Mouse (Mus musculus) embryonic facial prominence, embryonic 11.5 days (tissue): ENCODE data around the gene Gm28305. TPM values are rescaled to one million over a fixed set of nuclear protein-coding genes. Genes with fewer than 3 reads are reported as not detected.

Experiments
- ATAC-seq: fragments of 200-750 bp; cut with Nextera tagmentation; replicated peaks from 2 replicates; pipeline ENCODE4 v1.8.0; 2017; ENCODE audit warnings: low read depth; ENCODE audit not compliant: insufficient number of reproducible peaks, low FRiP score, low TSS enrichment
- DNase-seq: peaks from one replicate; pipeline ENCODE4 v3.0.0-alpha.2; 2015; ENCODE audit warnings: low spot score
- H3K27ac ChIP-seq: fragments of 300-500 bp; sonication (generic); replicated peaks from 2 replicates; pipeline ENCODE4 v1.5.1; 2014; ENCODE audit warnings: mild to moderate bottlenecking, low read depth, low read length, control low read depth
- H3K27me3 ChIP-seq: fragments of 300-500 bp; sonication (generic); 2 replicates; pipeline ENCODE4 v1.6.1; 2014; ENCODE audit warnings: mild to moderate bottlenecking, low read length, moderate library complexity, mixed read lengths; ENCODE audit not compliant: control insufficient read depth, insufficient read depth
- H3K36me3 ChIP-seq: fragments of 300-500 bp; sonication (generic); replicated peaks from 2 replicates; pipeline ENCODE4 v1.6.1; 2014; ENCODE audit warnings: low read depth, mild to moderate bottlenecking, low read length, moderate library complexity, mixed read lengths; ENCODE audit not compliant: control insufficient read depth, insufficient read depth
- H3K4me1 ChIP-seq: fragments of 300-500 bp; sonication (generic); 2 replicates; pipeline ENCODE4 v1.6.1; 2014; ENCODE audit warnings: low read length, mixed read lengths; ENCODE audit not compliant: control insufficient read depth, insufficient read depth
- H3K4me2 ChIP-seq: fragments of 300-500 bp; sonication (generic); 2 replicates; pipeline ENCODE4 v1.6.1; 2014; ENCODE audit warnings: low read depth, mild to moderate bottlenecking, control low read depth, low read length, moderate library complexity
- H3K4me3 ChIP-seq: fragments of 300-500 bp; sonication (generic); 2 replicates; pipeline ENCODE4 v1.5.1; 2014; ENCODE audit warnings: low read depth, low read length, control low read depth
- H3K9ac ChIP-seq: fragments of 300-500 bp; sonication (generic); replicated peaks from 2 replicates; pipeline ENCODE4 v1.6.1; 2014; ENCODE audit warnings: mild to moderate bottlenecking, control low read depth, low read length
- H3K9me3 ChIP-seq: fragments of 300-500 bp; sonication (generic); replicated peaks from 2 replicates; pipeline ENCODE4 v1.6.1; 2016; ENCODE audit warnings: mild to moderate bottlenecking, low read length, inconsistent platforms, mixed read lengths; ENCODE audit not compliant: control insufficient read depth
- whole genome bisulfite sequencing: fragments of 180-500 bp; shearing (Covaris S2); extraction: QIAGEN DNeasy Blood & Tissue Kit; methylation state at CpG from one replicate; pipeline ENCODE4 v1.1.7; 2014; 5-methylcytosine and 5-hydroxymethylcytosine counted together
- polyA plus RNA-seq: library from polyadenylated mRNA; unstranded; fragments of >200 nt; fragmentation: Nextera tagmentation; extraction: Ambion mirVana; gene quantifications from 2 replicates; pipeline ENCODE4 v1.2.1, GENCODE M21; 2014

Gm28305 gene
- polyA plus RNA-seq, 1 experiment from 2014 or later: not detected

DNA sequence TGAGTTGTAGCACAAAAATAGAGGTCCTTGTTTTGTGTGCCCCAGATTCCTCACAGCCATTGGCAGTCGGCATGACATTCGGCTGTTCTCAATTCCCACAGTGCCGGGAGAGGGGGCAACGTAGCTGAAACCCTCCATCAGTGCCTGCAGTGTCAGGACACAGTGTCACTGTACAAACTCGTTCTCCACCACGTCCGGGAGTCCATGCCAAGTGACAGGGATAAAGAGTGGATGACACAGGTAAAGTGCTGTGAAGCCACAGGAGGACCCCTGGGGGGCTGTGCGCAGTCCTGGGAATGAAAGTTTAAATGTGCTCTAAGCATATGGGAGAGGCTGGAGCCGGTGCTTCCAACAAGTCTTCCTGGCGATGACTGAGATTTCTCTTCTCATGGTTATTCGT, 10.6 kb upstream of the Gm28305 start:
- Histone ChIP-seq H3K27me3 (no peaks in the 10 kb centered on the region), H3K4me2 (no peak overlapping the region), H3K9me3 (no peaks in the 10 kb centered on the region), H3K27ac (no peak overlapping the region), H3K4me3 (no peak overlapping the region), H3K9ac (no peak overlapping the region), H3K4me1 (no peaks in the 10 kb centered on the region), H3K36me3 (no peaks in the 10 kb centered on the region; the same call in 1 of the 2 replicates)
- WGBS: 90% methylated on average over 11 of the region's 11 CpGs
- ATAC-seq (no peak), DNase-seq (no peak)

- Histone ChIP-seq H3K9ac (no peak overlapping the region), H3K27me3 (no peaks in the 10 kb centered on the region), H3K4me1 (no peaks in the 10 kb centered on the region), H3K4me3 (no peak overlapping the region), H3K36me3 (no peaks in the 10 kb centered on the region; the same call in none of the 2 replicates), H3K4me2 (no peak overlapping the region), H3K9me3 (no peaks in the 10 kb centered on the region), H3K27ac (no peak overlapping the region)
- DNase-seq (no peak), ATAC-seq (no peak)
- 82% methylated on average over 8 of the region's 8 CpGs for WGBS
These were observed 6.2 kb upstream of the Gm28305 start for GRCm38 (mm10) chr9:104034231-104034630.

DNA sequence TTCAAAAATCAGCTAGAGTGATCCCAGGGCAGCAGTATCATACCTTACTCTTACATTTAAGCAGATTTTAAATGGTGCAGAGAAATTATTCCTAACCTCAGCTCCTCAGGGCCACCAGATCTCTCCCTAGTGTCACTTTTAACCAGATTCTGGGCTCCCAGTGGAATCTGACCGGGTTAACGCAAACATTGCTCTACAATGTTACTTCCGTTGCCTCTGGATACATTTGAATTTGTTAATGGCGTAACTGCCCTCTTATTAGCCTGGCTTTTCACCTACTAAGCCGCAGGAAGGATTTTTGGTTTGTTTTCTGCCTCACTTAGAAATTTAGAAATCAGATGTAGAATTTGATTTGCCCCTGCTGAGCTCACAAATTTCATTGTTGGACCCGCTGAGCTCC, 5.7 kb upstream of the Gm28305 start:
- Histone ChIP-seq H3K9me3 (no peaks in the 10 kb centered on the region), H3K4me2 (no peak overlapping the region), H3K4me3 (no peak overlapping the region), H3K27me3 (no peaks in the 10 kb centered on the region), H3K9ac (no peak overlapping the region), H3K27ac (no peak overlapping the region), H3K4me1 (no peaks in the 10 kb centered on the region), H3K36me3 (no peaks in the 10 kb centered on the region; the same call in none of the 2 replicates)
- no peak for ATAC-seq
- 73% methylated on average over 6 of the region's 6 CpGs for WGBS
- DNase-seq: no peak

- no peak overlapping the region for H3K9ac ChIP-seq
- H3K27ac ChIP-seq: no peak overlapping the region
- DNase-seq: peak; percentile 84
- no peaks in the 10 kb centered on the region; the same call in none of the 2 replicates for H3K36me3 ChIP-seq
- no peak overlapping the region for H3K4me3 ChIP-seq
- H3K9me3 ChIP-seq: no peaks in the 10 kb centered on the region
- 47% methylated on average over 24 of the region's 24 CpGs for WGBS
- no peak overlapping the region for H3K4me2 ChIP-seq
- 0 out of 2 replicates have a peak, but pooled peaks have one; percentile 44 for ATAC-seq
- H3K4me1 ChIP-seq: no peaks in the 10 kb centered on the region
- no peaks in the 10 kb centered on the region for H3K27me3 ChIP-seq
These were observed 5.0 kb upstream of the Gm28305 start for GRCm38 (mm10) chr9:104035261-104036015.

DNA sequence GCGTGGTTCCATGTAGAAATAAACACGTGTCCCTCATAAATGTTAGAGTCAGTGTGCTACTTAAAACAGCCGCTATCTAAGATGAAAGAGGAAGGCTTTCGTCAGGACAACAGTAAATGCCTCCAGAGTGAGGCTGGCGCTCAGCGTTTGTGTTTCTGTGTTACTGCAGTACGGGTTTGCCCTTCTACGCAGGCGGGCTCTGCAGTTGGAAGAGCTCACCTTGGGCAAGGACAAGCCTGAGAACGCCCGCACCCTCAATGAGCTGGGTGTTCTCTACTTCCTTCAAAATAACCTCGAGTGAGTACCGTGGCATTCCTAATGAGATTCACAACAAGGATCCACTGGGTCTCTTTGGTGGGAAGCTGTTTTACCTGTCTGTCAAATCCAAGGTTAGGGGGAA, 2.2 kb upstream of the Gm28305 start:
- ATAC-seq (no peak), DNase-seq (no peak)
- no peaks in the 10 kb centered on the region; the same call in none of the 2 replicates for H3K36me3 ChIP-seq
- no peak overlapping the region for H3K9ac ChIP-seq
- no peak overlapping the region for H3K4me3 ChIP-seq
- no peaks in the 10 kb centered on the region for H3K9me3 ChIP-seq
- no peak overlapping the region for H3K4me2 ChIP-seq
- 90% methylated on average over 13 of the region's 13 CpGs for WGBS
- H3K4me1 ChIP-seq: no peaks in the 10 kb centered on the region
- H3K27me3 ChIP-seq: no peaks in the 10 kb centered on the region
- no peak overlapping the region for H3K27ac ChIP-seq

- Histone ChIP-seq H3K27ac (no peak overlapping the region), H3K27me3 (no peaks in the 10 kb centered on the region), H3K9me3 (no peaks in the 10 kb centered on the region), H3K4me3 (no peak overlapping the region), H3K4me1 (no peaks in the 10 kb centered on the region), H3K36me3 (no peaks in the 10 kb centered on the region; the same call in none of the 2 replicates), H3K9ac (no peak overlapping the region), H3K4me2 (no peak overlapping the region)
- DNase-seq (no peak), ATAC-seq (no peak)
- WGBS: 88% methylated on average over 21 of the region's 21 CpGs
These were observed 1.3 kb upstream of the Gm28305 start for GRCm38 (mm10) chr9:104039031-104039695.

- H3K4me3 ChIP-seq: no peak overlapping the region
- DNase-seq (no peak), ATAC-seq (no peak)
- H3K9ac ChIP-seq: no peak overlapping the region
- H3K4me2 ChIP-seq: no peak overlapping the region
- H3K36me3 ChIP-seq: no peaks in the 10 kb centered on the region; the same call in 1 of the 2 replicates
- H3K27me3 ChIP-seq: no peaks in the 10 kb centered on the region
- no peaks in the 10 kb centered on the region for H3K4me1 ChIP-seq
- H3K27ac ChIP-seq: no peak overlapping the region
- no peaks in the 10 kb centered on the region for H3K9me3 ChIP-seq
- 87% methylated on average over 4 of the region's 4 CpGs for WGBS
These were observed 720 bp upstream of the Gm28305 start for GRCm38 (mm10) chr9:104039742-104040141.

DNA sequence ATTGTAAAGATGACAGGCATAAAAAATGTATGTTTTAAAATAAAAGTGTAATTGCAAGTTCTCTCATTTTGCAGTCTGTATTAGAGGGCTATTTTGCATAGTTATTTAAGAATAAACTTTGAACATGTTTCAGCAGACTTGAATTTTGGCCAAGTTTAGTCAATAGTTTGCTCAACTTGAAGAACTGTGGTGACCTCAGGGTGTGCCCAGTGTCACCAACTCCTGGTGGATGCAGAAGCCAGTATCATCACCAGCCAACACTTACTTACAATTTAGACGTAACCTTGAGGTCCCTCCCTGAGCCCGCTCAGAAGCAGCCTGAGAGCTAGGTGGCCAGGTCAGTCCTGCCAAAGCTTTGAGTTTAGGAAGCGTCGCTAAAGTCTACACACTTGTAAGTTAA, 3.2 kb downstream of the Gm28305 start:
- Histone ChIP-seq H3K36me3 (no peaks in the 10 kb centered on the region), H3K9ac (no peak overlapping the region), H3K27me3 (no peaks in the 10 kb centered on the region), H3K4me1 (no peaks in the 10 kb centered on the region), H3K4me2 (no peak overlapping the region), H3K9me3 (no peaks in the 10 kb centered on the region), H3K4me3 (no peak overlapping the region), H3K27ac (no peak overlapping the region)
- ATAC-seq (no peak), DNase-seq (no peak)
- WGBS: 87% methylated on average over 4 of the region's 4 CpGs
